Mouse (Mus musculus): ENCODE measurements at regions not wholly inside any gene's neighbourhood (a gene's known extent, or its start where the extent isn't known, plus 50 kb on each side); places are given as distances from the start of the nearest gene placed in this dataset.

DNA sequence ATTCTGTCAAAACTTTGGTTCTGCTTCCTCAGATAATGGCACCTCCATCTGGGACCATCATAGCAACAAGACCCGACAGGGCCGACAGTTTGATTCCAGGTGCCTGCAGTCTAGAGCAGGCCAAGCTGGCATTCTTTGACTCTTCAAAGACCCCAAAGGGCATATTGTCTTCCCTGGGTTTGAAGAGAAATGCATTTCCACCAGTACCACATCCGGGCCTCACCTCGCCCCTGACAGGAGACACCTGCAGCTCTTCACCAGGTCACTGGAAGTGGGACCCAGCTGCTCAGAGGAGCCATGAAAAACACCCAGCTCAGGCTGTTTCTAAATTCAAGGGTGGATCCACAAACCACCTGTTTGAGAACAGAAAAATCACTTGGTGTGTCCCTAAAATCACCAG, 222.2 kb downstream of the Emx2 start:
- Histone ChIP-seq H3K27ac (ENCODE audit: low read depth, low read length) (no peak overlapping the region), H3K27me3 (replicated peaks; ENCODE audit: control insufficient read depth, insufficient read depth, low read length) (no peaks in the 10 kb centered on the region), H3K36me3 (ENCODE audit: control insufficient read depth, insufficient read depth) (no peaks in the 10 kb centered on the region), H3K4me2 (replicated peaks; ENCODE audit: low read depth) (no peak overlapping the region), H3K4me1 (replicated peaks; ENCODE audit: control insufficient read depth, insufficient read depth, low read length) (no peaks in the 10 kb centered on the region), H3K9me3 (ENCODE audit: control insufficient read depth) (no peaks in the 10 kb centered on the region), H3K9ac (ENCODE audit: low read depth, low read length) (no peak overlapping the region), H3K4me3 (ENCODE audit: low read depth, low read length) (no peak overlapping the region)
- ATAC-seq, result no peak
- WGBS, result 89% methylated on average over 4 of the region's 4 CpGs
- TF ChIP-seq CTCF (IDR thresholded peaks at IDR 0.05; ENCODE audit: low read depth), result no peak

DNA sequence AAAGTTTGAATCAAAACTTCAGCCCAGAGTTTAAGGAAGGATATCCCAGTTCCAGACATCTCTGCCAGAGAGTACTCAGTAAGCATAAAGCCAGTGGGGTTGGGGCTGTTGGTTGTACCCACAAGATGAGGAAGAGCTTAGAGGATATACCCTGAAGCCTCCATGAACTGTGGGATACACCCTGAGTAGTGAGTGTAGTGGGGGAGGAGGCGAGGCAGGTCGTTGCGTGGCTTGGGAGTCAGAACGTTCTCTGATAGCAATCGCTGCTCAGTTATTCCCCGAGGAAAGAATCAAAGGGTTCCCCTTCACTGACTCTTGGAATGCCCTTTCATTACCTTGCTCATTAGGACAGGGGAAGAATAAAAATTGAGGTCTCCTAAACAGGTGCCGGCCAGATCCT, 226.1 kb downstream of the Emx2 start:
- WGBS, result 87% methylated on average over 7 of the region's 7 CpGs
- H3K36me3 ChIP-seq (ENCODE audit: control insufficient read depth, insufficient read depth), result no peaks in the 10 kb centered on the region
- no peak for ATAC-seq
- no peaks in the 10 kb centered on the region for H3K27me3 ChIP-seq (replicated peaks; ENCODE audit: control insufficient read depth, insufficient read depth, low read length)
- no peak overlapping the region for H3K4me3 ChIP-seq (ENCODE audit: low read depth, low read length)
- no peak overlapping the region for H3K27ac ChIP-seq (ENCODE audit: low read depth, low read length)
- no peak overlapping the region for H3K4me2 ChIP-seq (replicated peaks; ENCODE audit: low read depth)
- no peaks in the 10 kb centered on the region for H3K9me3 ChIP-seq (ENCODE audit: control insufficient read depth)
- TF ChIP-seq CTCF (IDR thresholded peaks at IDR 0.05; ENCODE audit: low read depth), result no peak
- no peak overlapping the region for H3K9ac ChIP-seq (ENCODE audit: low read depth, low read length)
- no peaks in the 10 kb centered on the region for H3K4me1 ChIP-seq (replicated peaks; ENCODE audit: control insufficient read depth, insufficient read depth, low read length)

GRCm38 (mm10) chr19:59685826-59686717, 227.9 kb downstream of the Emx2 start:
- Histone ChIP-seq H3K9me3 (ENCODE audit: control insufficient read depth) (no peaks in the 10 kb centered on the region), H3K27ac (ENCODE audit: low read depth, low read length) (no peak overlapping the region), H3K9ac (ENCODE audit: low read depth, low read length) (no peak overlapping the region), H3K4me3 (ENCODE audit: low read depth, low read length) (no peak overlapping the region), H3K4me1 (replicated peaks; ENCODE audit: control insufficient read depth, insufficient read depth, low read length) (no peaks in the 10 kb centered on the region), H3K36me3 (ENCODE audit: control insufficient read depth, insufficient read depth) (no peaks in the 10 kb centered on the region), H3K4me2 (replicated peaks; ENCODE audit: low read depth) (no peak overlapping the region), H3K27me3 (replicated peaks; ENCODE audit: control insufficient read depth, insufficient read depth, low read length) (no peaks in the 10 kb centered on the region)
- 79% methylated on average over 19 of the region's 19 CpGs for WGBS
- no peak for ATAC-seq
- no peak for TF ChIP-seq CTCF (IDR thresholded peaks at IDR 0.05; ENCODE audit: low read depth)

GRCm38 (mm10) chr19:59687206-59687605, 229.0 kb downstream of the Emx2 start:
- WGBS, result 47% methylated on average over 7 of the region's 7 CpGs
- ATAC-seq, result peak; percentile 43; the same call in 1 of the 2 replicates
- H3K27ac ChIP-seq (ENCODE audit: low read depth, low read length), result no peak overlapping the region
- H3K4me1 ChIP-seq (replicated peaks; ENCODE audit: control insufficient read depth, insufficient read depth, low read length), result no peaks in the 10 kb centered on the region
- no peak overlapping the region for H3K9ac ChIP-seq (ENCODE audit: low read depth, low read length)
- no peaks in the 10 kb centered on the region for H3K27me3 ChIP-seq (replicated peaks; ENCODE audit: control insufficient read depth, insufficient read depth, low read length)
- H3K9me3 ChIP-seq (ENCODE audit: control insufficient read depth), result no peaks in the 10 kb centered on the region
- no peak overlapping the region for H3K4me3 ChIP-seq (ENCODE audit: low read depth, low read length)
- no peak for TF ChIP-seq CTCF (IDR thresholded peaks at IDR 0.05; ENCODE audit: low read depth)
- H3K36me3 ChIP-seq (ENCODE audit: control insufficient read depth, insufficient read depth), result no peaks in the 10 kb centered on the region
- no peak overlapping the region for H3K4me2 ChIP-seq (replicated peaks; ENCODE audit: low read depth)

- H3K4me1 ChIP-seq (replicated peaks; ENCODE audit: control insufficient read depth, insufficient read depth, low read length), result no peaks in the 10 kb centered on the region
- no peak for TF ChIP-seq CTCF (IDR thresholded peaks at IDR 0.05; ENCODE audit: low read depth)
- H3K36me3 ChIP-seq (ENCODE audit: control insufficient read depth, insufficient read depth), result no peaks in the 10 kb centered on the region
- no peak overlapping the region for H3K4me3 ChIP-seq (ENCODE audit: low read depth, low read length)
- H3K4me2 ChIP-seq (replicated peaks; ENCODE audit: low read depth), result no peak overlapping the region
- 49% methylated on average over 1 of the region's 1 CpGs for WGBS
- no peaks in the 10 kb centered on the region for H3K27me3 ChIP-seq (replicated peaks; ENCODE audit: control insufficient read depth, insufficient read depth, low read length)
- H3K27ac ChIP-seq (ENCODE audit: low read depth, low read length), result no peak overlapping the region
- no peaks in the 10 kb centered on the region for H3K9me3 ChIP-seq (ENCODE audit: control insufficient read depth)
- no peak overlapping the region for H3K9ac ChIP-seq (ENCODE audit: low read depth, low read length)
- ATAC-seq, result no peak
Measured at GRCm38 (mm10) chr19:59687681-59688080, 229.5 kb downstream of the Emx2 start.

GRCm38 (mm10) chr19:59691541-59692096, 233.4 kb downstream of the Emx2 start:
- Histone ChIP-seq H3K27ac (ENCODE audit: low read depth, low read length) (no peak overlapping the region), H3K9me3 (ENCODE audit: control insufficient read depth) (no peaks in the 10 kb centered on the region), H3K27me3 (replicated peaks; ENCODE audit: control insufficient read depth, insufficient read depth, low read length) (no peaks in the 10 kb centered on the region), H3K36me3 (ENCODE audit: control insufficient read depth, insufficient read depth) (no peaks in the 10 kb centered on the region), H3K4me2 (replicated peaks; ENCODE audit: low read depth) (no peak overlapping the region), H3K4me1 (replicated peaks; ENCODE audit: control insufficient read depth, insufficient read depth, low read length) (no peaks in the 10 kb centered on the region), H3K9ac (ENCODE audit: low read depth, low read length) (no peak overlapping the region), H3K4me3 (ENCODE audit: low read depth, low read length) (no peak overlapping the region)
- ATAC-seq, result no peak
- WGBS, result 71% methylated on average over 15 of the region's 15 CpGs
- no peak for TF ChIP-seq CTCF (IDR thresholded peaks at IDR 0.05; ENCODE audit: low read depth)
